Mouse (Mus musculus) lung, adult 2 months (tissue): ENCODE results near the gene Mas1. TPM values are rescaled to one million over a fixed set of nuclear protein-coding genes. Genes with fewer than 3 reads are reported as not detected.
A peak's percentile ranks its signal among the peaks of the same experiment; 100 is the strongest.

Experiments
- DNase-seq: peaks from one replicate; pipeline ENCODE4 v3.0.0; 2022
- H3K4me1 ChIP-seq: fragments of 200-500 bp; 2 replicates; pipeline ENCODE4 v1.6.1; 2011; ENCODE audit warnings: low read length; ENCODE audit not compliant: control insufficient read depth, insufficient read depth
- H3K4me3 ChIP-seq: fragments of 200-500 bp; replicated peaks from 2 replicates; pipeline ENCODE3; 2011; ENCODE audit warnings: low read depth, mild to moderate bottlenecking, control low read depth, low read length; ENCODE audit errors: extremely low read depth
- CTCF ChIP-seq: fragments of 200-500 bp; IDR thresholded peaks from 2 replicates; pipeline ENCODE4 v1.5.1; 2011; ENCODE audit warnings: mild to moderate bottlenecking, low read length, control low read depth; ENCODE audit not compliant: insufficient read depth
- POLR2A ChIP-seq: fragments of 200-500 bp; IDR thresholded peaks from 2 replicates; pipeline ENCODE4 v1.6.1; 2011; ENCODE audit warnings: low read depth, mild to moderate bottlenecking, control low read depth, low read length, borderline replicate concordance; ENCODE audit errors: extremely low read depth
- WGBS: fragments of 180-500 bp; shearing (Covaris S2); methylation state at CpG from one replicate; pipeline ENCODE4 v1.1.7; 2018; 5-methylcytosine and 5-hydroxymethylcytosine counted together
- polyA plus RNA-seq: library from polyadenylated mRNA; depleted of rRNA; stranded (reverse); fragments of >200 nt; gene quantifications from 2 replicates; pipeline ENCODE4 v1.2.3, GENCODE M21; 2012

The Mas1 gene
- polyA plus RNA-seq, 1 experiment: 0.12 TPM

- TF ChIP-seq CTCF (no peak), POLR2A (no peak)
These were observed 32.2 kb downstream of the Mas1 start for GRCm38 (mm10) chr17:12835738-12836137.

GRCm38 (mm10) chr17:12834826-12835225, 33.1 kb downstream of the Mas1 start:
- DNase-seq: no peak
- no peaks in the 10 kb centered on the region for H3K4me1 ChIP-seq
- 53% methylated on average over 3 of the region's 3 CpGs for WGBS
- TF ChIP-seq POLR2A (no peak), CTCF (no peak)
- no peak overlapping the region for H3K4me3 ChIP-seq

More at GRCm38 (mm10) chr17:12835738-12836137, 32.2 kb downstream of the Mas1 start:
- Histone ChIP-seq H3K4me1 (no peaks in the 10 kb centered on the region), H3K4me3 (no peak overlapping the region)
- 91% methylated on average over 5 of the region's 5 CpGs for WGBS
- no peak for DNase-seq

GRCm38 (mm10) chr17:12834317-12834716, 33.6 kb downstream of the Mas1 start:
- Histone ChIP-seq H3K4me1 (no peaks in the 10 kb centered on the region), H3K4me3 (no peak overlapping the region)
- DNase-seq: no peak
- 79% methylated on average over 3 of the region's 3 CpGs for WGBS
- no peak for TF ChIP-seq CTCF
- TF ChIP-seq POLR2A: no peak

DNA sequence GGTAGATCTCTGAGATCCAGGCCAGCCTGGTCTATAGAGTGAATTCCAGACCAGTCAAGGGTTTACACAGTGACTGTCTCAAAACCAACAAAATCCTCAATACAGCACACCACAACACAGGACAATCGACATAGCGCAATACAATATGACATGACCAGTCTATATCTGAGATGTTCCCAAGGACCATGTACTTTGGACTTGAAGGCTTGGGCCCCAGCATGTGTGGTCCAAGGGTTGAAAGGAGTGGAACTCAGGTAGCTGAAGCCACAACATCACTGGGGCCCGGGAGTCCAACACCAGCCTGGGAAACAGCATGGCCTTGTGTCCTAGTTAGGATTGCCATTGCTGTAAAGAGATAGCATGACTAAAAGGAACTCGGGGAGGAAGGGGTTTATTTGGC, 35.3 kb downstream of the Mas1 start:
- WGBS: 93% methylated on average over 4 of the region's 4 CpGs
- DNase-seq: no peak
- no peaks in the 10 kb centered on the region for H3K4me1 ChIP-seq
- no peak for TF ChIP-seq CTCF
- TF ChIP-seq POLR2A: no peak
- H3K4me3 ChIP-seq: no peak overlapping the region

DNA sequence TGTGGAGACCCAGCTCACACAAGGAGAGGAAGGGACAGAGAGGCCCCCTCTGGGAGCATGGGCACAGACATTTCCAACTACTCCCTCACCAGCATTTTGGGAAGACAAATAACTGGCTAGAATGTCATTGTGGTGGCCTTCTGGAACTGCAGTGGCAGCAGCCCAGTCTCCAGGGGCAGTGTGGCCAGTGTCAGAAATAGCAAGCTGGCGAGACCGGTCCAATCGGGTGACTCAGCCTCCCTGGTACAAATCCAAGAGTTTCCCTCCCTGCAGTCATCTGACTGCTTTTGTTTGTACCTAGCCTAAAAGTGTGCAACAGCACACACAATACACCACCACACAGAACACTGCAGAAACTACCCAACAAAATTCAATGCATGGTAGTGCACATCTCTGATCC, 35.7 kb downstream of the Mas1 start:
- TF ChIP-seq CTCF (no peak), POLR2A (no peak)
- 36% methylated on average over 3 of the region's 3 CpGs for WGBS
- no peaks in the 10 kb centered on the region for H3K4me1 ChIP-seq
- DNase-seq: no peak
- no peak overlapping the region for H3K4me3 ChIP-seq

- no peak for DNase-seq
- WGBS: 63% methylated on average over 5 of the region's 5 CpGs
- Histone ChIP-seq H3K4me1 (no peaks in the 10 kb centered on the region), H3K4me3 (no peak overlapping the region)
- TF ChIP-seq POLR2A (no peak), CTCF (no peak)
These were observed 37.6 kb downstream of the Mas1 start for GRCm38 (mm10) chr17:12830351-12830750.

DNA sequence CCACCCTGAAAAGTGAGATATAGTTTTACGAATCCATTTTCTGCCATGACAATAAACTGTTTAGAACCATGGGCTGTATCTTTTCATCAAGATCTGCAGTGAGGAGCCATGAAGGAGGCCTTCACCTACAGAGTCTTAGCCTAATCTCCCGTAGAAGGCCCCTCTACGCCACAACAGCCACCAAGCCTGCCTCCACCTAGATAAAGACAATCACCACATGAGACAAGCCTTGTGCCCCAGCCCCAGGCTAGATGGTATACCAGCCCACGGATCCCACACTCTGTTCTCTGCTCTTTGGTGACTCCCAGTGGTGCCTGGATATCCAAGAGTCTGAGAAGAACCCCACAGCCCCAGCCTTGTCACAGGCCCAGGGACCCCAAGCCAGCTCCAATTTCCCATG, 52.1 kb downstream of the Mas1 start:
- no peak overlapping the region for H3K4me3 ChIP-seq
- TF ChIP-seq POLR2A: no peak
- no peak for TF ChIP-seq CTCF
- no peak for DNase-seq
- WGBS: 95% methylated on average over 4 of the region's 4 CpGs
- H3K4me1 ChIP-seq: no peaks in the 10 kb centered on the region

DNA sequence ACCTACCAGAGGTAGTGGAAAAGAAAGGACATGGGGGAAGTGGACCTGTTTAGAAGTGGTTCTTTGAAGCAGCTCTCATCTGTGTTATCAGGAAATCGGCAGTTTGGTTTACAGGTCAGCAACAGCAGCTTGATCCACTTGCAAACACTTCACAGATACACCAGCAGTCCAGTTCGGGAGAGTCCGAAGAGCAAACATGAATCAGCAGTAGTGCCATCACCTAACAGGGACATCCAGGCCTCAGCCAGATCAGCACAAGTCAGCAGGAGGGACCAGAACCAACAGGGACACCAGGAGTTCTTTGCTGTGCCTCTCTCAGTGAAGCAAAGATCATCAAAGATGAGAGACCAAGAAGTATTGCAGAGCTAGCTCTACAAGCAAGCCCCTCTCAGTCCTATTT, 53.4 kb downstream of the Mas1 start:
- peak; percentile 3 for DNase-seq
- no peak for TF ChIP-seq POLR2A
- no peak for TF ChIP-seq CTCF
- Histone ChIP-seq H3K4me1 (peaks cover 4% of the 10 kb centered on the region), H3K4me3 (no peak overlapping the region)
- 59% methylated on average over 3 of the region's 3 CpGs for WGBS

DNA sequence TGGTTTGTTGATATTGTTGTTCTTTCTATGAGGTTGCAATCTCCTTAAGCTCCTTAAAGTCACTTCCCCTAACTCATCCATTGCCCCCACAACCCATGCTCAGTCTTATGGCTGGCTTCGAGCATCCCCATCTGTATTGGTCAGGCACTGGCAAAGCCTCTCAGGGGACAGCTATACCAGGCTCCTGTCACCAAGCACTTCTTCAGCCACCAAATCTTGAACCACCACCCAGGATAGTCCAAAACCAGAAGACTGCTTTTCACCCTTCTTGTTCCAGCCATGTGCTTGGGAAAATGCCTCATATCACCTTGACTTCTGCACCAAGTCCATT, 57.0 kb downstream of the Mas1 start:
- 87% methylated on average over 1 of the region's 1 CpGs for WGBS
- Histone ChIP-seq H3K4me1 (peaks cover 4% of the 10 kb centered on the region), H3K4me3 (no peak overlapping the region)
- TF ChIP-seq POLR2A (no peak), CTCF (no peak)
- peak; percentile 3 for DNase-seq

DNA sequence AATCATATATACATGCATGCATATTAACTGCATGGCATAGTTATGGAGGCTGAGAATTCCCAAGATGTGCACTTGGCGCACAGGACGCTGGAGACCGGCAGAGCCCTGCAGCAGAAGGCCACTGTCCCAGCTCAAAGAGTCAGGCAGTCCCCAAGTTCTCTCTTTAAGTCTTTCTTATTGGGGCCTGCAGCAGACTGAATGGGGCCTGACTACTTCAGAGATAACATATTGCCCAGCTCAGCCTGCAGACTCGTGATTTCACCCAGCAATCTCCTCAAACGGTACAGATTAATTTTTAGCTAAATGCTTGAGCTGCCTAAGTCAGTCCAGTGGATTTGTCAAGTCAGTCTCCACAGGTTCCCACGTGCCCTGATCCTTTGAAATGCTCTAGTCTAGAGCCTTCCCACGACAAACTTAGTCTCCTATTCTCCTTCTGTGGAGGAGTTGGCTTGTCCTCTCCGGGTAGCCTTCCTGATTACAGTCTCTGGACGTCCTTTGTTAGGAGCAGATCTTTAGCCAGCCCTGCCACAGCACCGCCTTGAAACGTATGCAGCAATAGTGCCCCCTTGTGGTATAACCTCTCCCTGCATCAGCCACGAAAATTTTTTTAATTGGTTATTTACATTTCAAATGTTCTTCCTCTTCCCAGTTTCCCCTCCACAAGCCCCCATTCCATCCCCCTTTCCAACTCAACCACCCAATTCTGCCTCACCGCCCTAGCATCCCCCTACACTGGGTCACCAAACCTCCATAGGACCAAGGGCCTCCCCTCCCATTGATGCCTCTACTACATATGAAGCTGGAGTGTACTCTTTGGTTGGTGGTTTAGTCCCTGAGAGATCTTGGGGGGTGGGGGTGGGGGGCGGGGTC, 57.6 kb downstream of the Mas1 start:
- peaks cover 4% of the 10 kb centered on the region for H3K4me1 ChIP-seq
- no peak overlapping the region for H3K4me3 ChIP-seq
- WGBS: 20% methylated on average over 14 of the region's 14 CpGs
- TF ChIP-seq POLR2A: no peak
- peak; percentile 88 for TF ChIP-seq CTCF
- peak; percentile 67 for DNase-seq
